Mouse (Mus musculus) midbrain, embryonic 15.5 days (tissue): Measurements from ENCODE around the gene Nfix. TPM values are rescaled to one million over a fixed set of nuclear protein-coding genes. Genes with fewer than 3 reads are reported as not detected.

Experiments used
- ATAC-seq: fragments of 200-750 bp; cut with Nextera tagmentation; replicated peaks from 2 replicates; pipeline ENCODE4 v1.8.0; 2017; ENCODE audit warnings: moderate TSS enrichment
- H3K27ac ChIP-seq: fragments of 300-500 bp; sonication (generic); 2 replicates; pipeline ENCODE4 v1.5.1; 2015; ENCODE audit warnings: mild to moderate bottlenecking, inconsistent platforms
- H3K27me3 ChIP-seq: fragments of 300-500 bp; sonication (generic); replicated peaks from 2 replicates; pipeline ENCODE4 v1.6.1; 2015; ENCODE audit warnings: inconsistent platforms
- H3K36me3 ChIP-seq: fragments of 300-500 bp; sonication (generic); replicated peaks from 2 replicates; pipeline ENCODE4 v1.6.1; 2015; ENCODE audit warnings: inconsistent platforms
- H3K4me1 ChIP-seq: fragments of 300-500 bp; sonication (generic); 2 replicates; pipeline ENCODE4 v1.6.1; 2015; ENCODE audit warnings: inconsistent platforms
- H3K4me2 ChIP-seq: fragments of 300-500 bp; sonication (generic); 2 replicates; pipeline ENCODE4 v1.6.1; 2015; ENCODE audit warnings: inconsistent platforms, mild to moderate bottlenecking, moderate library complexity
- H3K4me3 ChIP-seq: fragments of 300-500 bp; sonication (generic); 2 replicates; pipeline ENCODE4 v1.5.1; 2015; ENCODE audit warnings: mild to moderate bottlenecking, inconsistent platforms
- H3K9ac ChIP-seq: fragments of 300-500 bp; sonication (generic); 2 replicates; pipeline ENCODE4 v1.6.1; 2015; ENCODE audit warnings: mild to moderate bottlenecking, inconsistent platforms
- H3K9me3 ChIP-seq: fragments of 300-500 bp; sonication (generic); 2 replicates; pipeline ENCODE4 v1.6.1; 2016; ENCODE audit warnings: inconsistent platforms
- WGBS: fragments of 180-500 bp; shearing (Covaris S2); methylation state at CpG from one replicate; pipeline ENCODE4 v1.1.7; 2015; ENCODE audit warnings: mixed read lengths; 5-methylcytosine and 5-hydroxymethylcytosine counted together
- polyA plus RNA-seq: library from polyadenylated mRNA; unstranded; fragments of >200 nt; fragmentation: Nextera tagmentation; extraction: Ambion mirVana; gene quantifications from 2 replicates; pipeline ENCODE4 v1.2.1, GENCODE M21; 2015

Nfix gene
- polyA plus RNA-seq, result 48.6 and 54.0 TPM in 2 replicates

GRCm38 (mm10) chr8:84799999-84800831 lies at the start of gene Nfix:
Gene Nfix (minus strand): TSS chr8:84800344.
- no peaks in the 10 kb centered on the region for H3K9me3 ChIP-seq
- peak; percentile 46 for ATAC-seq
- no peaks in the 10 kb centered on the region for H3K36me3 ChIP-seq
- peaks cover 81% of the 10 kb centered on the region for H3K27me3 ChIP-seq
- WGBS, result 1% methylated on average over 71 of the region's 125 CpGs
- peak within 1 kb of the TSS; percentile 97 for H3K4me2 ChIP-seq
- peaks cover 18% of the 10 kb centered on the region for H3K4me1 ChIP-seq
- peak within 1 kb of the TSS; percentile 60 for H3K9ac ChIP-seq
- H3K4me3 ChIP-seq, result peak within 1 kb of the TSS; percentile 62
- H3K27ac ChIP-seq, result peak within 1 kb of the TSS; percentile 76

- H3K4me1 ChIP-seq, result peaks cover 27% of the 10 kb centered on the region
- H3K36me3 ChIP-seq, result peaks cover 19% of the 10 kb centered on the region
- 41% methylated on average over 6 of the region's 6 CpGs for WGBS
- peak overlapping the region; percentile 58; the same call in 1 of the 2 replicates for H3K9ac ChIP-seq
- H3K9me3 ChIP-seq, result no peaks in the 10 kb centered on the region
- peak overlapping the region; percentile 77 for H3K4me2 ChIP-seq
- H3K27ac ChIP-seq, result peak overlapping the region; percentile 85
- peak overlapping the region; percentile 97 for H3K4me3 ChIP-seq
- H3K27me3 ChIP-seq, result no peaks in the 10 kb centered on the region
- ATAC-seq, result no peak
Measured at GRCm38 (mm10) chr8:84847684-84848435, 47.7 kb upstream of the Nfix start.

GRCm38 (mm10) chr8:84846722-84847572 lies 46.8 kb upstream of the Nfix start, which contains the start of gene Calr:
Gene Calr (minus strand): TSS chr8:84846934.
- peak within 1 kb of the TSS; percentile 77 for H3K4me2 ChIP-seq
- H3K9me3 ChIP-seq, result no peaks in the 10 kb centered on the region
- under 1% methylated on average over 55 of the region's 55 CpGs for WGBS
- H3K4me1 ChIP-seq, result peaks cover 32% of the 10 kb centered on the region
- H3K27me3 ChIP-seq, result no peaks in the 10 kb centered on the region
- H3K27ac ChIP-seq, result peak within 1 kb of the TSS; percentile 90
- peak within 1 kb of the TSS; percentile 99 for H3K9ac ChIP-seq
- ATAC-seq, result peak; percentile 98
- H3K36me3 ChIP-seq, result peaks cover 27% of the 10 kb centered on the region
- peak within 1 kb of the TSS; percentile 97 for H3K4me3 ChIP-seq

- Histone ChIP-seq H3K9me3 (no peaks in the 10 kb centered on the region), H3K4me3 (peak overlapping the region; percentile 97), H3K4me2 (peak overlapping the region; percentile 65), H3K36me3 (peaks cover 32% of the 10 kb centered on the region), H3K27ac (peak overlapping the region; percentile 90), H3K9ac (peak overlapping the region; percentile 99), H3K4me1 (peaks cover 32% of the 10 kb centered on the region), H3K27me3 (no peaks in the 10 kb centered on the region)
- under 1% methylated on average over 30 of the region's 30 CpGs for WGBS
- no peak; the same call in none of the 2 replicates for ATAC-seq
Measured at GRCm38 (mm10) chr8:84846094-84846721, 46.1 kb upstream of the Nfix start.

GRCm38 (mm10) chr8:84845355-84846093 lies 45.4 kb upstream of the Nfix start:
- peak overlapping the region; percentile 90 for H3K27ac ChIP-seq
- H3K4me3 ChIP-seq, result peak overlapping the region; percentile 97
- peaks cover 32% of the 10 kb centered on the region for H3K4me1 ChIP-seq
- H3K36me3 ChIP-seq, result peaks cover 32% of the 10 kb centered on the region
- peak overlapping the region; percentile 65 for H3K4me2 ChIP-seq
- H3K9ac ChIP-seq, result peak overlapping the region; percentile 99
- H3K9me3 ChIP-seq, result no peaks in the 10 kb centered on the region
- WGBS, result 16% methylated on average over 12 of the region's 12 CpGs
- no peaks in the 10 kb centered on the region for H3K27me3 ChIP-seq
- no peak for ATAC-seq

- Histone ChIP-seq H3K4me3 (peak overlapping the region; percentile 97), H3K27ac (no peak overlapping the region), H3K9ac (peak overlapping the region; percentile 99; the same call in 1 of the 2 replicates), H3K36me3 (peaks cover 32% of the 10 kb centered on the region), H3K27me3 (no peaks in the 10 kb centered on the region), H3K4me1 (peaks cover 36% of the 10 kb centered on the region), H3K4me2 (peak overlapping the region; percentile 65), H3K9me3 (no peaks in the 10 kb centered on the region)
- ATAC-seq, result no peak
- 91% methylated on average over 9 of the region's 9 CpGs for WGBS
Measured at GRCm38 (mm10) chr8:84844397-84845070, 44.4 kb upstream of the Nfix start.

- Histone ChIP-seq H3K27me3 (no peaks in the 10 kb centered on the region), H3K9me3 (no peaks in the 10 kb centered on the region), H3K27ac (no peak overlapping the region), H3K4me1 (peaks cover 37% of the 10 kb centered on the region), H3K4me3 (no peak overlapping the region), H3K36me3 (peaks cover 50% of the 10 kb centered on the region), H3K9ac (no peak overlapping the region), H3K4me2 (no peak overlapping the region)
- no peak for ATAC-seq
- 82% methylated on average over 1 of the region's 1 CpGs for WGBS
Measured at GRCm38 (mm10) chr8:84841514-84841913, 41.4 kb upstream of the Nfix start.

GRCm38 (mm10) chr8:84840248-84840999 lies 40.3 kb upstream of the Nfix start, which contains the start of gene Rad23a:
Gene Rad23a (minus strand): TSS chr8:84840665.
- Histone ChIP-seq H3K36me3 (peaks cover 59% of the 10 kb centered on the region), H3K4me3 (peak within 1 kb of the TSS; percentile 83), H3K4me2 (peak within 1 kb of the TSS; percentile 73), H3K27me3 (no peaks in the 10 kb centered on the region), H3K4me1 (peaks cover 39% of the 10 kb centered on the region), H3K27ac (peak within 1 kb of the TSS; percentile 85), H3K9ac (peak within 1 kb of the TSS; percentile 69), H3K9me3 (no peaks in the 10 kb centered on the region)
- ATAC-seq, result peak; percentile 97
- WGBS, result under 1% methylated on average over 55 of the region's 55 CpGs

- ATAC-seq, result no peak
- peaks cover 62% of the 10 kb centered on the region for H3K36me3 ChIP-seq
- H3K9me3 ChIP-seq, result no peaks in the 10 kb centered on the region
- H3K4me1 ChIP-seq, result peaks cover 34% of the 10 kb centered on the region
- peak overlapping the region; percentile 73 for H3K4me2 ChIP-seq
- no peaks in the 10 kb centered on the region for H3K27me3 ChIP-seq
- H3K4me3 ChIP-seq, result peak overlapping the region; percentile 83
- peak overlapping the region; percentile 69 for H3K9ac ChIP-seq
- peak overlapping the region; percentile 85 for H3K27ac ChIP-seq
- 3% methylated on average over 7 of the region's 7 CpGs for WGBS
Measured at GRCm38 (mm10) chr8:84839875-84840247, 39.7 kb upstream of the Nfix start.

- Histone ChIP-seq H3K4me2 (peak overlapping the region; percentile 73), H3K27ac (no peak overlapping the region), H3K36me3 (peaks cover 63% of the 10 kb centered on the region), H3K9me3 (no peaks in the 10 kb centered on the region), H3K4me3 (peak overlapping the region; percentile 83), H3K27me3 (no peaks in the 10 kb centered on the region), H3K4me1 (peaks cover 29% of the 10 kb centered on the region), H3K9ac (peak overlapping the region; percentile 69)
- ATAC-seq, result no peak
- WGBS, result 96% methylated on average over 2 of the region's 2 CpGs
Measured at GRCm38 (mm10) chr8:84839411-84839810, 39.3 kb upstream of the Nfix start.
